Mouse (Mus musculus): ENCODE results near the gene Kcnip1. TPM values are rescaled to one million over a fixed set of nuclear protein-coding genes. Genes with fewer than 3 reads are reported as not detected.

Kcnip1 gene
- polyA plus RNA-seq, 1 experiment from 2014 or later = 3.5 TPM

- no peak for ATAC-seq (replicated peaks; ENCODE audit: insufficient number of reproducible peaks, low FRiP score, low TSS enrichment, low read depth)
- H3K36me3 ChIP-seq (replicated peaks; ENCODE audit: control insufficient read depth, insufficient read depth, low read depth, low read length) = no peaks in the 10 kb centered on the region
Measured at GRCm38 (mm10) chr11:33780263-33780662, 212.7 kb downstream of the Kcnip1 start.

GRCm38 (mm10) chr11:33772615-33773141 is 220.3 kb downstream of the Kcnip1 start:
- Histone ChIP-seq H3K9ac (replicated peaks; ENCODE audit: low read length) (no peak overlapping the region), H3K27me3 (ENCODE audit: control insufficient read depth, insufficient read depth, low read length) (no peaks in the 10 kb centered on the region), H3K9me3 (replicated peaks; ENCODE audit: control insufficient read depth, low read length) (no peaks in the 10 kb centered on the region), H3K36me3 (replicated peaks; ENCODE audit: control insufficient read depth, insufficient read depth, low read depth, low read length) (no peaks in the 10 kb centered on the region), H3K4me1 (ENCODE audit: control insufficient read depth, insufficient read depth, low read length) (no peaks in the 10 kb centered on the region), H3K27ac (replicated peaks; ENCODE audit: low read depth, low read length) (no peak overlapping the region), H3K4me3 (ENCODE audit: low read depth, low read length) (no peak overlapping the region), H3K4me2 (ENCODE audit: low read depth, low read length) (no peak overlapping the region)
- ATAC-seq (replicated peaks; ENCODE audit: insufficient number of reproducible peaks, low FRiP score, low TSS enrichment, low read depth) (no peak), DNase-seq (ENCODE audit: low spot score) (no peak)
- WGBS = 49% methylated on average over 5 of the region's 5 CpGs

More at GRCm38 (mm10) chr11:33780263-33780662, 212.7 kb downstream of the Kcnip1 start:
- no peaks in the 10 kb centered on the region for H3K4me1 ChIP-seq (ENCODE audit: control insufficient read depth, insufficient read depth, low read length)
- 65% methylated on average over 4 of the region's 4 CpGs for WGBS
- no peaks in the 10 kb centered on the region for H3K27me3 ChIP-seq (ENCODE audit: control insufficient read depth, insufficient read depth, low read length)
- H3K4me3 ChIP-seq (ENCODE audit: low read depth, low read length) = no peak overlapping the region
- DNase-seq (ENCODE audit: low spot score) = no peak
- no peak overlapping the region for H3K27ac ChIP-seq (replicated peaks; ENCODE audit: low read depth, low read length)
- no peaks in the 10 kb centered on the region for H3K9me3 ChIP-seq (replicated peaks; ENCODE audit: control insufficient read depth, low read length)
- no peak overlapping the region for H3K9ac ChIP-seq (replicated peaks; ENCODE audit: low read length)
- no peak overlapping the region for H3K4me2 ChIP-seq (ENCODE audit: low read depth, low read length)

GRCm38 (mm10) chr11:33772043-33772442 is 220.9 kb downstream of the Kcnip1 start:
- Histone ChIP-seq H3K27me3 (ENCODE audit: control insufficient read depth, insufficient read depth, low read length) (no peaks in the 10 kb centered on the region), H3K27ac (replicated peaks; ENCODE audit: low read depth, low read length) (no peak overlapping the region), H3K4me1 (ENCODE audit: control insufficient read depth, insufficient read depth, low read length) (no peaks in the 10 kb centered on the region), H3K4me2 (ENCODE audit: low read depth, low read length) (no peak overlapping the region), H3K4me3 (ENCODE audit: low read depth, low read length) (no peak overlapping the region), H3K9ac (replicated peaks; ENCODE audit: low read length) (no peak overlapping the region), H3K36me3 (replicated peaks; ENCODE audit: control insufficient read depth, insufficient read depth, low read depth, low read length) (no peaks in the 10 kb centered on the region), H3K9me3 (replicated peaks; ENCODE audit: control insufficient read depth, low read length) (no peaks in the 10 kb centered on the region)
- ATAC-seq (replicated peaks; ENCODE audit: insufficient number of reproducible peaks, low FRiP score, low TSS enrichment, low read depth) = no peak
- WGBS = 83% methylated on average over 2 of the region's 2 CpGs
- DNase-seq (ENCODE audit: low spot score) = no peak

GRCm38 (mm10) chr11:33766976-33767938 is 225.7 kb downstream of the Kcnip1 start:
- DNase-seq (ENCODE audit: low spot score) = no peak
- H3K27ac ChIP-seq (replicated peaks; ENCODE audit: low read depth, low read length) = no peak overlapping the region
- WGBS = 82% methylated on average over 9 of the region's 9 CpGs
- H3K9me3 ChIP-seq (replicated peaks; ENCODE audit: control insufficient read depth, low read length) = no peaks in the 10 kb centered on the region
- no peaks in the 10 kb centered on the region for H3K4me1 ChIP-seq (ENCODE audit: control insufficient read depth, insufficient read depth, low read length)
- no peak for ATAC-seq (replicated peaks; ENCODE audit: insufficient number of reproducible peaks, low FRiP score, low TSS enrichment, low read depth)
- no peaks in the 10 kb centered on the region for H3K36me3 ChIP-seq (replicated peaks; ENCODE audit: control insufficient read depth, insufficient read depth, low read depth, low read length)
- no peak overlapping the region for H3K9ac ChIP-seq (replicated peaks; ENCODE audit: low read length)
- H3K4me2 ChIP-seq (ENCODE audit: low read depth, low read length) = no peak overlapping the region
- no peaks in the 10 kb centered on the region for H3K27me3 ChIP-seq (ENCODE audit: control insufficient read depth, insufficient read depth, low read length)
- H3K4me3 ChIP-seq (ENCODE audit: low read depth, low read length) = no peak overlapping the region

GRCm38 (mm10) chr11:33761201-33761755 is 231.7 kb downstream of the Kcnip1 start:
- Histone ChIP-seq H3K9ac (replicated peaks; ENCODE audit: low read length) (no peak overlapping the region), H3K4me1 (ENCODE audit: control insufficient read depth, insufficient read depth, low read length) (no peaks in the 10 kb centered on the region), H3K27me3 (ENCODE audit: control insufficient read depth, insufficient read depth, low read length) (no peaks in the 10 kb centered on the region), H3K4me3 (ENCODE audit: low read depth, low read length) (no peak overlapping the region), H3K27ac (replicated peaks; ENCODE audit: low read depth, low read length) (no peak overlapping the region), H3K36me3 (replicated peaks; ENCODE audit: control insufficient read depth, insufficient read depth, low read depth, low read length) (no peaks in the 10 kb centered on the region), H3K9me3 (replicated peaks; ENCODE audit: control insufficient read depth, low read length) (no peaks in the 10 kb centered on the region), H3K4me2 (ENCODE audit: low read depth, low read length) (no peak overlapping the region)
- DNase-seq (ENCODE audit: low spot score) (no peak), ATAC-seq (replicated peaks; ENCODE audit: insufficient number of reproducible peaks, low FRiP score, low TSS enrichment, low read depth) (no peak)
- 69% methylated on average over 16 of the region's 16 CpGs for WGBS

GRCm38 (mm10) chr11:33756624-33757023 is 236.3 kb downstream of the Kcnip1 start:
- Histone ChIP-seq H3K9me3 (replicated peaks; ENCODE audit: control insufficient read depth, low read length) (no peaks in the 10 kb centered on the region), H3K27me3 (ENCODE audit: control insufficient read depth, insufficient read depth, low read length) (no peaks in the 10 kb centered on the region), H3K36me3 (replicated peaks; ENCODE audit: control insufficient read depth, insufficient read depth, low read depth, low read length) (no peaks in the 10 kb centered on the region), H3K4me1 (ENCODE audit: control insufficient read depth, insufficient read depth, low read length) (peaks cover 2% of the 10 kb centered on the region; the same call in 1 of the 2 replicates), H3K27ac (replicated peaks; ENCODE audit: low read depth, low read length) (no peak overlapping the region), H3K4me2 (ENCODE audit: low read depth, low read length) (no peak overlapping the region), H3K9ac (replicated peaks; ENCODE audit: low read length) (no peak overlapping the region), H3K4me3 (ENCODE audit: low read depth, low read length) (no peak overlapping the region)
- WGBS = 77% methylated on average over 15 of the region's 15 CpGs
- no peak for ATAC-seq (replicated peaks; ENCODE audit: insufficient number of reproducible peaks, low FRiP score, low TSS enrichment, low read depth)
- no peak for DNase-seq (ENCODE audit: low spot score)

- no peak overlapping the region for H3K9ac ChIP-seq (replicated peaks; ENCODE audit: low read length)
- H3K4me1 ChIP-seq (ENCODE audit: control insufficient read depth, insufficient read depth, low read length) = peaks cover 2% of the 10 kb centered on the region; the same call in 1 of the 2 replicates
- no peak overlapping the region for H3K4me2 ChIP-seq (ENCODE audit: low read depth, low read length)
- peak; percentile 77 for DNase-seq (ENCODE audit: low spot score)
- ATAC-seq (replicated peaks; ENCODE audit: insufficient number of reproducible peaks, low FRiP score, low TSS enrichment, low read depth) = peak; percentile 87
- H3K9me3 ChIP-seq (replicated peaks; ENCODE audit: control insufficient read depth, low read length) = no peaks in the 10 kb centered on the region
- H3K36me3 ChIP-seq (replicated peaks; ENCODE audit: control insufficient read depth, insufficient read depth, low read depth, low read length) = no peaks in the 10 kb centered on the region
- no peaks in the 10 kb centered on the region for H3K27me3 ChIP-seq (ENCODE audit: control insufficient read depth, insufficient read depth, low read length)
- no peak overlapping the region for H3K4me3 ChIP-seq (ENCODE audit: low read depth, low read length)
- WGBS = 20% methylated on average over 4 of the region's 4 CpGs
- H3K27ac ChIP-seq (replicated peaks; ENCODE audit: low read depth, low read length) = no peak overlapping the region
Measured at GRCm38 (mm10) chr11:33752431-33752873, 240.5 kb downstream of the Kcnip1 start.

- no peak overlapping the region for H3K4me3 ChIP-seq (ENCODE audit: low read depth, low read length)
- peaks cover 2% of the 10 kb centered on the region; the same call in 1 of the 2 replicates for H3K4me1 ChIP-seq (ENCODE audit: control insufficient read depth, insufficient read depth, low read length)
- no peaks in the 10 kb centered on the region for H3K9me3 ChIP-seq (replicated peaks; ENCODE audit: control insufficient read depth, low read length)
- H3K27me3 ChIP-seq (ENCODE audit: control insufficient read depth, insufficient read depth, low read length) = no peaks in the 10 kb centered on the region
- H3K36me3 ChIP-seq (replicated peaks; ENCODE audit: control insufficient read depth, insufficient read depth, low read depth, low read length) = no peaks in the 10 kb centered on the region
- WGBS = 97% methylated on average over 6 of the region's 6 CpGs
- DNase-seq (ENCODE audit: low spot score) = no peak
- ATAC-seq (replicated peaks; ENCODE audit: insufficient number of reproducible peaks, low FRiP score, low TSS enrichment, low read depth) = no peak
- H3K4me2 ChIP-seq (ENCODE audit: low read depth, low read length) = no peak overlapping the region
- H3K9ac ChIP-seq (replicated peaks; ENCODE audit: low read length) = no peak overlapping the region
- no peak overlapping the region for H3K27ac ChIP-seq (replicated peaks; ENCODE audit: low read depth, low read length)
Measured at GRCm38 (mm10) chr11:33751503-33751902, 241.4 kb downstream of the Kcnip1 start.

All from embryonic facial prominence, embryonic 11.5 days (tissue).